Mouse (Mus musculus): ENCODE measurements around the gene Cdh20.

Gene Cdh20

DNA sequence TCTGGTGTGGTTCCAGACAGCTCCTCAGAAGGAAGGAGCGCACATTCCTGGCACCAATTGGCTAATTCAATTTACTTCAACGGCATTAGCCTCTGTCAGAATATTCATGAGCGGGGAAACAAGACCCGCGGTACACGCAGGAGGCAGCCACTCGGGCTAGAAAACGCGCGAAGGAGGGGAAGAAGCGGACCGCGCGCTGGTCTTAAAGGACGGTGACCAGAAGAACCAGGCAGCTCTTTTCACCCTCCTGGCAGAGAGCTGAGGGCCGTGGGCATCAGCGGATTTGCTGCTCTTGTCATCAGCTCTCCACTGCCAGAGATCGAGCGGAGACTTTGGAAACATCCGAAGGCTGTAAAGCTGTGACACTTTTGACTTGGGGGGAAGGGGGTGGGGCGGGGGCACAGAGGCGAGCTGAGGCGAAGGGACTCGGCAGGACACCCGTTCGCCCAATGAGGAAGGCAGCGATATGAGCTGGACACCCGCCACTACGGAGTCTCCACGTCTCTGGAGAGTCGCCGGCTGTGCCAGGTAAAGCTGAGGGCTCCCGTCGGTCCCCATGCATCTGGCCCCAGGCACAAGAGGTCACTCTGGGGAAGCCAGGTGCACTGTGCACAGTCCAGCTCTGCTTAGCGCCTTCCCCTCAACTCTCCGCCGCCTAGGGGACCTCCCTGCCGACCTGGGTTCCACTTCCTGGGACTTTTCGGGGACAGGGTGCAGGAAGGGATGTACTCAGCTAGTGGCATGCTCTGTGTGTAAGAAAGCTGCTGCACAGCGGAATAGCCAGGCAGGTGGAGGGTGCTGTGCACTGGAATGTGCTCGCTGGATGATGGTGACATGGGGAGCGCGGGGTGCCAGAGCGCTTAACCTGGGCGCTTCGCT, at the start of gene Cdh20:
Gene Cdh20, plus strand, starts transcription at position 159 of the 879 bp plus-strand sequence.
- peak; percentile 18 for DNase-seq (ENCODE audit: low read depth, low spot score)

DNA sequence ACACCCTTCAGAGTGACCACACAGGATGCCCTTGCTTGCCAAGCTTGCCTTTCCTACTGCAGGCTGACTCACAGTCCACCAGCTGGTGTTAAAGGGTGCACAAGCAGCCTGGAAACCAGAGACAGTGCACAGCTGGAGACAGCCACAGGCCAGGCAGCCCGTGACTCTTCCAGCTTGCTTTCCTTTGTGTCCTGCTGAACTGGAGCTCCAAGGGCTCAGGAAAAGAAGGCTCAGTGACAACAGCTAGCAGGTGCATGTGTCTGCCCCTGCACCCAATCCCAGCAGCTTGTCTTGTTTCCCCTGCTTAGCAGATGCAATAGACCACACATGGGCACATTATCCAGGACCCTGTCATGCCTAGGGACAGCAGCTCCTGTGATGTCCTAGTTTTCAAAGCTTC, 21.5 kb upstream of the Cdh20 start:
- DNase-seq (ENCODE audit: low read depth, low spot score): no peak

DNA sequence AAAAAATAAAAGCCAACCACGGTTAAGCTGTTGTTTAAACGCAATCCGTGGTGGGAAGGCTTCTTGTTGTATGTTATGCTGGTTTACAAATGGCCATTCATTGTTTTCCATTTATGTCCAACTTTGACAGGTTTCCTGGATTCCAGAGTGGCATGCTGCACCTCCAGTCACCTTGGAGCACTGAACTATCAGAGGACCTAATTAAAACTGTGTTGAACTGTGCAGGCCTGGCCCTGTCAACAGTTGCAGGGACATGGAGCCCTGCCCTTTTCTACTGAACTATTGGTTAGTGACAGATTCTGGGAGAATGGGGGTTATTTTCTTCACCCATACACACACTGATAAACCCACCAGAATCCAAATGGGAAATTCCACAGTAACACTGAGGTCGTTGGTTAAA, 20.9 kb upstream of the Cdh20 start:
- DNase-seq (ENCODE audit: low read depth, low spot score): no peak

DNA sequence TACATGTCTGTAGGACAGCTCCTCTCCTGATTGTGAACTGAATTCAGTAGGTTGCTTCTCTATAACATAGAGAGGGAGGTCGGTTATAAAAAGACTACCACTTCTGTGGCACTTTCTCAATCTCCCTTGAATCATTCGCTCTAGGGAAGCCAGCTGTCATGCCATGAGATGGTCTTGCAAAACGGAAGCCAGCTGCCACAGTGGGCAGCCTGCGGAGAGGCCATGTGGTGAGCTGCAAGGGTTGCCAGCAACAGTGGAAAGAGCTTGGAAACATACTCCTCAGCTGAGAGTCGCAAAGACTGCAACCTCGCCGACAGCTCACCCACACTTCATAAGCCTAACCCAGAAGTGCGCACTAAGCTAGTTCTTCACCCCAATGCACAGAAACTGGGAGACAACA, 13.8 kb upstream of the Cdh20 start:
- no peak for DNase-seq (ENCODE audit: low read depth, low spot score)

DNA sequence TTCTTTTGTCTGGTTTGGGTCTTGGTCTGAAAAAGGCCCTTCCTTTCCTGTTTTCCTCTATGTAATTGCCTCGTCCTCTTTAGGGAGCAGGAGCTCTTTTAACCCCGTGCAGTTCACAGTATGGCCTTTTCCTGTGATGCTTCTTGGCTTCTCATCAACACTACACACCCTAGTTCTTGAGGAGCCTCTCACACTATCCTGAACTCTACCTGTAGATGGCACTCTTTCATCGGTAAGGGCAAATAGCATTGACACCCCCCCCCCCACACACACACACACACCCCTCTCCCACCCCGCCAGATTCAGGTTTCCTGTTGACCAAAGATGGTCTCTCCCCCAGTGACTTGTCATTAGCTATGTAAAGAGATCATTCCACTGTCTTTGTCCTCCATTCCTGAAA, 12.4 kb upstream of the Cdh20 start:
- no peak for DNase-seq (ENCODE audit: low read depth, low spot score)

DNA sequence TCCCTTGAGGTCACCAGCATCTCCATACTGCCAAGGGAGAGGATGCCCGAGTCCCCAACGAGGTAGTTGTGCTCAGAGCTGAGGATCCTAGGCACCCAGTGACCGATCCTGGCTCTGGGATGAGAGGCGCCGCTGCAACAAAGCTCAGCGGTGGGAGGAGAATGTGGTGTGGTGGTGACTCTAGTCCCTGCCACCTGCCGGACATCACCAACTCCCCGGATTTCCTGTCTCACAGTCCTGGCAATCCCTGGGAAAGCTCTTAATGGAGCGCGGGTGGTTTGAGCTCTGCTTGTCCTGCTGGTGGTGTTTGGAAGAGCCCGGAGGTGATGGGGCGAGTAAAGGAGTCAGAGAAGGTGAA, 900 bp downstream of the Cdh20 start:
- peak; percentile 20 for DNase-seq (ENCODE audit: low read depth, low spot score)

DNA sequence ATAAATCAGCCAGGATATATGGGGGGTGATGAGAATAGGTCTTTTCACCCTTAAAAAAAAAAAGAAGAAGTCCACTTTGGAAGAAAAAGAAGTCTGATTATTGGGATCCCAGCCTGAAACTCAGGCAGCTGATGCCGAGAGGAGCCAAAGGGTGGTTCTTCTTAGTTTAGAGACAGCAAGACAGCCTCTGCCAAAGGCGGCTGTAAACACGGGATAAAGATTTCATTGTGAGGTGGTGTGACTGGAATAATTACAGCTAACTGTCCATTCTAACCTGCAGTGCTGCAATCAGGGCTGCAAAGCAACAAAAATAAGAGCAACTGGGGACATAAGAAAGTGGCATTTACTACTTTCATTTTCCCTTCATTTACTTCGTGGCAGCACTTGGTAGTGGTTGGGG, 3.6 kb downstream of the Cdh20 start:
- DNase-seq (ENCODE audit: low read depth, low spot score): no peak

DNA sequence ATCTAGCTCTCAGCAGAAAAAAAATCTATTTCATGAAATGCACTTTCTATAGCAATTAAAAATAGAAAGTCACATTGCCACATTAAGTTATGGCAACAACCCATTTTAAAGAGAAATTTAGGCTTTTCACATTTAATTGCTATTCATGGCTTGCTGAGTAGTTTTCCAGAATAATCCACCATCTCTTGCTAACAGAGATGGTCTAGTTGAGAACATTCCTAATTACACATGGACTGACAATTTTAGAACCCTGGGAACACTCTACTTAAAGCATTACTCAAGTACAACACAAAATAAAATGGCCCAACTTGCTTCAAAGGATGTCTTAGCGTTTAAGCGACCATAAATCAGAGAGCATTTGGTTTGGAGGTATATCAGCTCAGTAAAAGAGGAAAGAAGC, 4.9 kb downstream of the Cdh20 start:
- no peak for DNase-seq (ENCODE audit: low read depth, low spot score)

DNA sequence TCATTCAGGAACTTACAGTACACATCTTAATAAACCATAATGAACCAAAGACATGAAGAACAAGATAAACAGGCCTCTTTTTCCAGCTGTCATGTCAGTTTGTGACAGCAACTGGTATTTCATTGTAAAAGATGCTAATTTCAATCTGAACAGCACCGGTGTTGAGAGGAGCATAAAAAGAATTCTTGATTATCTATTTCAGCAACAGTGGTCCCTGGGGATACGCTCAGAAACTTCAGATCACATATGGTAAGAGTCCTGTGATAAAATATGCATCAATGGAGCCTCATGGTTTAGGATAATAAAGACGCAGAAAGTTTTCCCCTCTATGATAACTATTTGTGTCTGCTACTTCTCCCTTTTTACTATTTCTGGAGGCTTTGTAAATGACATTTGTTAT, 25.2 kb downstream of the Cdh20 start:
- DNase-seq (ENCODE audit: low read depth, low spot score): no peak

DNA sequence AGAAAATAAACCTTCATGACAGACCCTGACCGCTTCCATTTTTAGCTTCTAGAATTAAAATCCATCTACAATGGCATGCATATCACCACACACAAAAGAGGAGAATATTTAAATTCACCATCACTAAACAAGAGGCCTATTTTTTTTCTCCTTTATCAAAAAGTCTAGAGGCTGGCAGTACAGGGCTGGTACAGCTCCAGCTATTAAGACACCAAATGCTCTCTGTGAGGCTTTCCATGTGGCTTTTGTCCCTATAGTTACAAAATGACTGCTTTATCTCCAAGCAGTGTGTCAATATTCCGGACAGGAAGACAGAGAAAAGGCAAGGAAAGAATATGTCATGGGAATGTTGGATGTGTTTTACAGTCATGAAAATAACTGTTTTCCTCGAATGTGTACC, 27.8 kb downstream of the Cdh20 start:
- no peak for DNase-seq (ENCODE audit: low read depth, low spot score)

DNA sequence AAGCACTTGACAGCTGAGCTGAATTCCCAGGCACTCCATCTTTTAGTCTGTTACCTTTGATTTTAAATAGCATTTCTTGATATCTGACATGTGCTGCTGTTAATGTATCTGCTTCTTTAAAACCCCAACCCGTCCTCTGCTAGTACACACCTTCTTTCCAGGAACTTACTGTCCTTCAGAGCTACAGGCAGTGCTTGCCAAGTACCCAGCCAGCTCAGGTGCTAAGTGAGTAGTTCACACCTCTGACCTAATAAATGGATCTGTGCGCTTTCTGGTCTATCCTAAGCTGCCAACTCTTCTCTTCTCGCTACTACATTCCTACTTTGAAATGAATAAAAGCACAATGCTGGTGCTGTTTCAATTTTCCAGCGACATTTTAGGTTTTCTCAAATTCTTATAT, 28.8 kb downstream of the Cdh20 start:
- DNase-seq (ENCODE audit: low read depth, low spot score): no peak

DNA sequence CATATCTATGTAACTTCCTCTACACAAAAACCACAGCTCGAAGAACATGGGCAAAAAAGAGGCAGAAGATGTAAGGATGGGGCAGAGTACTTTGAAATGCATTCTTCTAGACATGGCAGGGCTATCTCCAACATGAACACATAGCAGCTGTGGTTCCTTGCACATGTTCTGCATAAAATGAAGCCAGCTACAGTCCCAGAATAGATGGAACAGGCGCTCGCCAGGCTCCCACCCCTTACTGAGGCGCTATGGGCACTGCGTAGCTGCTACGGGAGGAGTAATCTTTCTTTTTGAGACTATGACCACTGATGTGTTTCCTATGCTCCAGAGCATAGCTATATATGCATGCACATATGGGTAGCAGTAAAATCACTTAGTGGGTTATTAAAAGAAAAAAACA, 36.4 kb downstream of the Cdh20 start:
- DNase-seq (ENCODE audit: low read depth, low spot score): no peak

DNA sequence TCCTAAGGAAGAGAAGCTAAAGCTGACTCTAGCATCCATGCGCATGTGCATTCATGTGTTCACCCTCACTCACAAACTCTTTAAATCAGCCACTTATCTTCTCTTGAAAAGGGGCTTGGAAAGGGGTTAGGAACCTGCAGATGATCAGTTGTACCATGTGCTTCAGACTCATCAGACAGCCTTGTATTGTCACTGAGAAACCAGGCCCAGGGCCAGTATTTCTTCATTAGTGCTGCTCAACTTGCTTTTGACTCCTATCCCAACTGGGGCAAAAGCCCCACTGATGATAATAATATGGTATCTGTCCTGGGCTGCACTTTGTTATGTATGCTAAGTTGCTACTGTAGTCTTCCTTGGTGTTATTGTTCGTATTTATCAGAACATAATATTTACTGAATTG, 38.9 kb downstream of the Cdh20 start:
- DNase-seq (ENCODE audit: low read depth, low spot score): no peak

DNA sequence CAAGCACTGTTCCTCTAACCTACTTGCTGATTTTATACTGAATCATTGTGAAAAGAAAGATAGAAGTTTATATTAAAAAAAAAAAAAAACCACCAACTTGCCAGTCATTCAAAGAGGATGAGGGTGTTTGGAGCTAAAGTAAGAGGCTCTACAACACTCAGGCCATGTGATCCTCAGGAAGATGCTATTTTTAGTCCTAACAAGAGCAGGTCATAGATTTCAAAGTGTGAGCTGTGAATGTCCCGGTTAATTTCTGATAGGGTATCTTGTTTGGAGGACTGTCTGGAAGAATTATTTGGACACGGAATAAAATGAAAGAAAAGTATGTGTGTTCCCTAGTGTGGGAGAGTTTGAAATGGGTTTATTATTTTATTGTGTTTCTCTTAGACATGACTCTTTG, 49.2 kb downstream of the Cdh20 start:
- DNase-seq (ENCODE audit: low read depth, low spot score): no peak

DNA sequence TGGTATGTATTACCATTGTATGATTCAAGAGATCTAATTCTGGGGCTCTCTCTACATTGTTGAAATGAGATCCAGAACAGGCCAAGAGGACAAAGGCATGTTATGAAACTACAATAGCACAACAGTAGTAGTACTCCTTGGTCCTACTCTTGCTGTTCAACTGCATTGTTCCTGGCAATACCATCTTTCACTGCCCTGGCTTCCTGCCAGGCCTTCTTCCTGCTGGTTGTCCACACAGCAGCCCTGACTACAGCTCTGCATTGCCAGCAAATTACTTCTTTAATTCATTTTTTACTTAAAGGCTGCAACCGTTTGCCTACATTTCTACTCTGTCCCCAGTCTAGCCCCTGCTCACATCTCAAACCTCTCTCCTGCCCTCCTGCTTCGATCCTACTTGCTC, 59.8 kb downstream of the Cdh20 start:
- DNase-seq (ENCODE audit: low read depth, low spot score): no peak

DNA sequence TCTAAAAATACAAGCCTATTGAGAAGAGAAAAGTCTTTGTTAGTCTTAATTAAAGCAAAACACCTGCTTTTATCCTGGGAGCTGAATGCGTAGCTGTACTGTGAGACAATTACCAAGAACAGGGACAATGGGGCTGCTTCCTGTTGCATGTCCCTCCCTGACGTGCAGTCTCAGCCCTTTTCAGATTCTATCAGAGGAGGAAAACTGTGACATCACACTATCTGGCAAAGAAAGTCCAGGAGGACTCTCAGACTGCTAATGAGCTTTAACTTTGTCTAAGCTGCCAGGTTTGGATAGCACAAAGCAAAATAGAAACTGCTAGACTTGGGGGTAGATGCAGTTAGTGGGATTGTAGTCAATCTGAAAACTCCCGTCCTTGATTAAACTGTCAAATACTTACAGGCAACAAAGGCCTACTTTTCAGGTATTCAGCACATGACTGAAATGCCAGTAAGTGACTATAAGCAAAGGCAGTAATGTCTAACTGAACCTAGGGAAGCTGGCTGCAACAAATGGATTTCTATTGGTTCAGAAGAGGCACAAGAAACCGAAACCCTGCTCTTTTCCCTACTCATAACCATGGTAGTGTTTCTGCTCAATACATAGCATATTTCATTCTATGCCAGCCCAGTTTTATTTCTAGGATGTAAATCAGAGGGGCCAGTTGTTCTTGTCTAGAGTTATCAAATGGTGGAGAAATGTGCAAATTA, 70.0 kb downstream of the Cdh20 start:
- no peak for DNase-seq (ENCODE audit: low read depth, low spot score)

DNA sequence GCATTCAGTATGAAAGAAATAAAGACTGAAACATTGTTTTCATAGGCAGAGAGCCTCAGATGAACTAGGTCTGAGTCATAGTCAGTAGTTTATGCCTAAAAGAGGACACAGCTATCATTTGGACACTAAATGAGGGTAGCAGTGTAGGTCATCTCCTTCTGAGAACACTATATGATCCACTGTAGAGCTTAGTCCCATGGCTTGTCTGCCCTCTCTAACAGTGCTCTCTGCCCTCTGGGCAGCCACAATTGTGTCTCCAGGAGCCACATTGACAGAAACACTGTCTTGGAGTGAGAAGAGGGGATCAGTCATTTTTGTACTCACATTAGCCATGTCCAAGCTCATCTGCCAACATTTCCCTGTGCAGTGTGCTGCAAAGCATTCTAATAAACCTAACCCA, 70.7 kb downstream of the Cdh20 start:
- no peak for DNase-seq (ENCODE audit: low read depth, low spot score)

DNA sequence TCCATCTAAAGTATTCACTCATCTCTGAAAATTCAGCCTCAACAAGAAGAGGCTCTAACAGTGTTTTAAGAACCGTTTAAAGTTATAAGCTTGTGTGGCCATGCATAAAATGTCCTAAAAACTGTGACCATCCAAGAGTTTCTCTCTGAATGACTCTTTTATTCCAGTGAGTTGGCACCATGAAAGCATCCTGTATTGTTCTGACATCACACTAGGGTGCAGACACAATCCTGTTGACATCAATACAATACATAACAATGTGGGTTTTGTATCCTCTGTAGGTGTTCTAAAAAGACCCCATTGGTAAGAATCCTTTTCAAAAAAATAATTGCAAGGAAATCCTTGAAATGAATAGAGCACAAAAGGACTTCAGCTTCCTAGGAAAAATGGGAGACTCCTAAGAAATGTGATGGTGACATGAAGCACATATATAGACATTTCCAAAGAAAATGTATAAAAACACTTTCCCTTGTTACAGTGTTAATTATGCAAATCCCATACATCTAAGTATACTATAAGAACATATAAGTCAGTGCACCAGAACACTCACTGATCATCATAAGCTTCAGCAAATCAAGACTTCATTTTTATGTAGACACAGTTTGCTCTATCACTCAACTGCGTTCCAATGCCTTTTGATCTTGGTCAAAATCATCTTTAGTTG, 80.1 kb downstream of the Cdh20 start:
- no peak for DNase-seq (ENCODE audit: low read depth, low spot score)

DNA sequence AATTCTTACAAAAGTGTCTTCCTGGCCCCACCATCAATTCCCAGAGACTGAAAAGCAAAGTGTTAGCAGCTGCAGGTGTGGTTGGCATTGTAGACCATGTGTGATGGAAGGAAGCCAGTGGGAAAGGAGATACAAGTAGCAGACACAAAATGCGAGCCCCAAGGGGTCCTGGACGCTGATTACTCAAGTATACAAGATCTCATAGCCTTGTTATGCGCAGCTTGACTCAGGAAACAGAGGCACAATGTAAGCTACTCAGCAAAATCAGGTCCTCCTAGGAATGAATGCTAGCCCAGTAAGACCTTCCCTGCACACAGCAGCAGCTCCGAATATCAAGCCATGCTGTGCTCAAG, 80.6 kb downstream of the Cdh20 start:
- DNase-seq (ENCODE audit: low read depth, low spot score): no peak

DNA sequence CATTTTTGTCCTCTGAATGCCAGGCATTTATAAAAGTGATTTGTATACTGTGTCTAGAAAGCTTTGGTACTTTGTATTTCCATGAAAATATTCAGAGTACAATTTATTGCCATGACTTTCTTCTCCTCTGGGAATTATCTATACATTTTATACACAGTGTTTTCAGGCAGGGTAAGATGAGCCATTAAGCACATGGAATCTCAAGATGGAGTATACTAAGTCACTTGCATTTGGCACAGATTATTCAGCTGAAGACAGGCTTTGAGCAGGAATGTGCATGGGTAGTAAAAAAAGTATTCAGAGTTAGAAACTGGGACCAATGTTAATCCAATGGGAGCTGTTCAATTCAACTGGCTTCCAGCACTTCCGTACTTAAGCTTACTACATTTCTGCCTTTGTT, 109.1 kb downstream of the Cdh20 start:
- DNase-seq (ENCODE audit: low read depth, low spot score): no peak

DNA sequence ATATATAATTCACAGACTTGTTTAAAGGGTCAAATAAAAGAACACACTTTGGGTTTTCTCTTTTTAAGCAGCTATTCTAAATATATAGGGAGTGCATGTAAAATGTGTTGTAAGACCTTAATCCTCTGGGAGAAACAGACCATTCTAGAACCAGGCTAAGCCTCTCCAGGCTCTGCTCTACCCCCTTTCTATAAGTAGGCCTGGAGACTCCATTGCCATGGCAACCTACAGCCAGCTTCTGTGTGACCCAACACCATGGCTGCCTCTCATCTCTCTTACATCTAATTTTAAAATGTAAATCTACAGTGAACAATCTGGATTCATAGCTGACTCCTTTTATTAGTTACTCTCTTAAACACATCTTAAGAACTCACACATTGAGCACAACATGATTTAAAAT, 133.5 kb downstream of the Cdh20 start:
- DNase-seq (ENCODE audit: low read depth, low spot score): no peak

DNA sequence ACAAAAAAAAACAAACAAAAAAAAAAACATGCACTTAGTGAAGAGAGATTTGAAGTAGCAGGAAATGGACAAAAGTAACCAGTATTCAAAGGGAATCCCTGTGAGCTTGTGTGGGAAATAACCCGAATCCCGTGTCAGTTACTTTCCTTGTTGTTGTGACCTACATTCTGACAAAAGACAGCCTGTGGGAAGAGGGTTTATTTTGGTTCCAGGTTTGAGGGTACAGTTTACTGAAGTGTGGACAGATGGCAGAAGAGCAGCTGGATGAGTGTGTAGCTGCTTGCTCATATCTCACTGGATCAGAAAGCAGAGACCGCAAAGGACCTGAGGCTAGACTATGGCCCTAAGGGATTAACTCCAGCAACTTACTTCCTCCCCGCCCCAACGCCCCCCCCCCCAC, 135.1 kb downstream of the Cdh20 start:
- DNase-seq (ENCODE audit: low read depth, low spot score): no peak

DNA sequence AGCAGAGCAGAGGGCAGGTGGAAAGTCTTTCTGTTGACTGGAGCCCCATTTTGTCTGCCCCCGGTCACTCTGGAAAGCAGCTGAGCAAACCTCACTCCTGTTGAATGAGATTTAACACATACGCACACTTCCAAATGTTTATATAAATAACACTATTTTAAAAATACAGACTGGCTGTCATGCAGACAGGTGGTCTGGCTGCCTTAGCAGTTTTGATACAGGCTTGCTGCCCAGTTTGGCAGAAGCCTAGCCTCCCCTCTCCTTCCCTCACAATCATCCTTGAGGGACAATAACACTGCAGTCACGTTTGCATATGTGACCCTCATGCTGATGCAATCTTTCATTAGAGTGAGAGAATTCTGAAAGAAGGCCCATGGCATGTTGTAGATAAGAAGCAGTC, 144.1 kb downstream of the Cdh20 start:
- DNase-seq (ENCODE audit: low read depth, low spot score): no peak

All from WW6 (cell line).